Mouse (Mus musculus) cerebellum, adult 11 months (tissue): ENCODE results near the gene Gdpd3.

Experiments used
- DNase-seq: peaks from one replicate; pipeline ENCODE4 v3.0.0; 2022

Gene Gdpd3

DNA sequence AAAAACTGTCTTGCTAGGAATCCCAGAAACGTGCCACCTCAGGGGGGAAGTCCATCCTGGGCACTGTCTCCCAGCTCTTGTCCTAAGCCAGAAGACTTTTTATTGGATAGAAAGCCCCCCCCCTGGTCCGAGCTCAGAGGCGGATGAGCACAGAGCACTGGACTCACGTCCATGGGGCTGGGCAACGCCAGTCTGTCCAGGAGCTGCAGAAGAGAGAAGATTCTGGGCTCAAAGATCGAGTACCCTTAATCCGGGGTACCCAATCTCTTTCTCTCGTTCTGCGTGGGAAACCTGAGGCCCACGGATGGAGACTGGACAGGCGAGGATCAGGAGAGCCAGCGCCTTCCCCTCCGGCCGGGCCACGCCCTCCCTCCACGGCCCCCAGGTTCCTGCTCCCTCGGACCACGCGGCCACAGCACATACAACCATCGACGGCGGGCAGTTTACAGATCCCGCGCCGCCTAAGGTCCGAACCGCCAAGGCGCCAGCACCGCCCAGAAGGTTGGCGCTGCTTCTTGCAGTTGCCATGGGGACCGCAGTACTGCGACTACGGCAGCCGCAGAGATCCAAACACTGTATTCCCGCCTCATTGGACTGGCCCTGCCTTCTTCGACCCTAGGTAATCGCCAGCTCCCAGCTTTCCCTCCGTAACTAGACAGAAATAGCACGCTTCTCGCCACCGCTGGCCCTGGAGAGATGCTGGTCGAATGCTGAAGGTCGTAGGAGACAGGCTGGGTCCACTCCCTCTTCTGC, 42.7 kb downstream of the Gdpd3 start:
- peak; percentile 85 for DNase-seq

DNA sequence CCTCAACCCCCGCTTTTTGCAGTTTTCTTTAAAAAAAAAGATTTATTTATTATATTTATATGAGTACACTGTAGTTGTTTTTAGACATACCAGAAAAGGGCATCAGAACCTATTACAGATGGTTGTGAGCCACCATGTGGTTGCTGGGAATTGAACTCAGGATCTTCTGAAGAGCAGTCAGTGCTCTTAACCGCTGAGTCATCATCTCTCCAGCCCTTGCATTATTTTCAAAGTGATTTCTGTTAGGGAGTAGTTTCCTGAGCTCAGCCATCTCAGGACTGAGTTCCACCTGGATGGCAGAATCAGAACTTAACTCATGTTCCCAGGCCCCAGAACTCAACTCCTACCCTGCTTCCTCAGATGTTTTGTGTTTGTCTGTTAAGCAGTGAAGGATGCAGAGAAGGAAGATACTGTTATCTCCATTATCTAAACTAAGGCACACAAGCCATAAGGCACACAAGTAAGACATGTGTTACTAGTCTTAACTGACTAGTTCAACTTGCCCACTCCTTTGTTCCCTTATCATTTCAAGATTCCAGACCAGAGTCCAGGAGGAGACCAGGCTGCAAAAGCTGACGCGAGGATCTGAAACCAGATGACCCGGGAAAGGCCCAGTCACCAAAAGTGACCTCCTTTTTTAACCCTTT, 43.7 kb downstream of the Gdpd3 start:
- no peak for DNase-seq

DNA sequence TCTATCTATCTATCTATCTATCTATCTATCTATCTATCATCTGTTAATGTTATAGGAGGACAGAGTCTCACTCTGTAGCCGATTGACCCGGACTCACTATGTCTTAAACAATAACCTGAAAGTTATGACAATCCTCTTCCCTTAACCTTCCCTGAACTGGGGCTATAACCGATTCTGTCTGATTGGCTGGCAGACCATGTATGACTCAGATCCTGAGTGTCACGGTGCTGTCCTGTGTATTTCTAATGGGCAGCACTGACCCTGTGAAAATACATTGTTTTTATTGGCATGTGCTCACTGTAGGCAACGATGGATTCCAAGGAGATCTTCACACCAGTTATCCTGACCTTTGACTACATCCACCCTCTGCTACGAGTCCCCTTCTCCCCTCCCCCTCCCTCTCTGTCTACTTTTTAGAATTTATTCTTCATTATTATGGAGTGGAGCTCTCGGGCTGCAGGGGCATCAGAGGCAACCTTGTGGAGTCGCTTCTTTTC, 49.6 kb downstream of the Gdpd3 start:
- no peak for DNase-seq

DNA sequence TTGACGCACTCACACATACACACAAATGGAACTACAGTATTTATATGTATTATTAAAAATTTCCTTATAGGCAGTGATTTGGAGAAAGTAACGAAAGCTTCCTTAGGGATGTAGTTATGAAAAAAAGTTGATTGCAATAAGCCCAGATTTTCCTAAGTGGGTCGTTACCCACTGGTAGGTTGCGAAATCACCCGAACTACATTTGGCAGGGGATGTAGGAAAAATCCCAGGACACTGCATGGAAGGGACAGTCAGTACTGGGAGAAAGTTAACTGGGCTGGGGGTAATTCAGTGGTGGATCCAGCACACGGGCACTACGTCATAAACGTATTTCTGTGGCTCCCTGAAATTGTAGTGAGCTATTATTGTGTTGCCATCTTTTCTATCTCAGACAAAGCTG, 50.4 kb downstream of the Gdpd3 start:
- no peak for DNase-seq

DNA sequence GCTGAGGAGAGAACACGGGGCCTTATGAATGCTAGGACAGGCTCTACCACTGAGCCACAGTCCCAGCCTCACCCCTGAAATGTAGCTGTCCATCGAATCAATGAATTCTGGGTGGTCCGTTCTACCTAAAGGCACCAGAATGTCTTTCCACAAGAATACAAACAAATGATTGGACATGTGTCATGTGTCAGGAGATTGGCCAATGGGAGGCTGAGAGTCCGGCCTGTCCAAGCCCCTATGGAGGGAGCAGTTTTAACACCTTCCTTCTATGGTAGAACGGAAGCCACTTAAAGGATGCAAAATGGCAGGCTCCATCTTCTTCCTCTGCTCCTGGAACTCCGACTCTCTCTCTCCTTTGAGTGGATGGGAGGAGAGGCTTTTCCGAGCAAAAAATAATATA, 51.5 kb downstream of the Gdpd3 start:
- DNase-seq: no peak

DNA sequence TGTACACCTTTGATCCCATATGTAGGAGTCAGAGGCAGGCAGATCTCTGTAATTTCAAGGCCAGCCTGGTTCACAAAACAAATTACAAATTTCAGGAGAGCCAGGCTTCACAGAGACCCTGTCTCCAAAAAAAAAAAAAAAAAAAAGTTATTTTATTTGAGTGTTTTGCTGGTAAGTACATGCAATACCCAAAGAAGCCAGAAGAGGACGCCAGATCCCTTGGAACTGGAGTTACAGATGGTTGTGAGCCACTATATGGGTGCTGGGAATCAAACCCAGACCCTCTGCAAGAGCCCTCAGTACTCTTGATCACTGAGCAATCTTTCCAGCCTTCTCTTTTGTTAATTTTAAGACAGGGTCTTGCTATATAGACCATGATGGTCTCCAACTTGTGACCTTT, 52.7 kb downstream of the Gdpd3 start:
- DNase-seq: no peak

DNA sequence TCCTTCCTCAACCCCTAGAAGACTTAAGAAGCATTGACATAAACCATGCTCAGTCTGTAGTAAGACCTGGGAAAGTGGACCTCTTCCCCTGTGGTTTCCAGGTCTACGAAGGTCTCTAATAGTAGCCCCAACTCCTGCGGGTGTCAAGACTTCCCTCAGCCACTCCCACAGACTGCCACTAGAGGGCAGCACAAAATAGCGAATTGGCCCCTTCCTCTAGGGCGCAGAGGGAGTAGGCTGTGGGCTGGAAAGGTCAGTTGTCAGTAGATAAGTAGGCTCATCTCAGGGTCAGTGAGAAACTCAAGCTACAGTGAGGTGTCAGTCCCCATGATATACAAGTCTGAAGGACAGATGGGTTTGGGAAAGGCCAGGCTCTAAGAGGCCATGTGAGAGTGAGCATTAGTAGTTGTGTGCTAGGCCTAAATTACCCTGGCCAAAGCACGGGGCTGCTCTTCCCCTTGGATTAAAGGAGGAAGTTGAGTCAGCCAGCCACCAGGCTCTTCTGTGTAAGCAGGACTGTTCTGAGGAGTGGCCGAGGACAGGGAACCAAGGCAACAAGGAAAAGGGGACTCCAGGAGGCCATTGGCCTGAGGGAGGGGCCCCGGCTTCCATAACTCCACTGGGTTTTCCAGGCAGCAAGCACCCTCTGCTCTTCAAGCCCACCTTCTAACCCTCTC, 55.8 kb downstream of the Gdpd3 start:
- DNase-seq: peak; percentile 86

DNA sequence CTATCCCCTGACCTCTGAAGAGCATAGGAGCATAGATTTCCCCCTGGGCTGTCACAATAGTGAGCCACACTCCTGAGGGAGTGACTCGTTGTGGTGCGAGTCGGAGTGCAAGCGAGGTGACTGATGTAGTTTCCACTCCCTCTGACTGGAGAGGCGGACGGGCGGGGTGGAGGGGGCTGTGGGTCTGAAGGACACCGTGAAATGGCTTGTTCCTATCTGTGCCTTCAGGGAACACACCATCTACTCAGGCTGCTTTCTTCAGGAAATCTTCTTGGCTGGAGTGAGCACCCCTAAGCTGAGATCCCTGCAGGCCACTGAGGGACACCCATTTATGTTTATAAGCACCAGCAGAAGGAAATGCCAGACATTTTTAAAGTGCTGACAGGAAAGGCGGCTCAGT, 56.6 kb downstream of the Gdpd3 start:
- DNase-seq: no peak

DNA sequence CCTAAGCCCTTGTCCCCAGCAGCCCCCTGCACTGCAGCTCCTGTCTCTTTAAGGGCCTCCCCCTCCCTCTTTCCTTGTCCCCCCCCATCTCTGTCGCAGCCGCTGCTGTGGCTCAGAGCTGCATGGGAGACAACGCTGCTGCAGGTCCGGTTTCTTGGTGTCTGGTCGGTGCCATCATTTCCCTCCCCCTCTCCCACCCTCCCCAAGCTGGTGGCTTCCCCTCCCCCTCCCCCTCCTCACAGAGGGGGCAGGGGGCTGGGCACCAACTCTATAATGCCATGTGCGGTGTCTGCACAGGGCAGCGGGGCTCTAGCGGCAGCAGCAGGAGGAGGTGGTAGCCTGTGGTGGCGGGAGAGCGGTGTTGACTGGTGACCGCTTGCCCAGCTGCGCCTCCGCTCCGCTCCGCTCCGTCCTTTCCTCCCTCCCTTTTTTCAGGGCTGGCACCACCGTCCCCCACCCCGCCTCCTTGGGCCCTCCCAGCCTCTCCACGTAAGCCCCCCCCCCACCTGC, 57.1 kb downstream of the Gdpd3 start:
- peak; percentile 64 for DNase-seq

DNA sequence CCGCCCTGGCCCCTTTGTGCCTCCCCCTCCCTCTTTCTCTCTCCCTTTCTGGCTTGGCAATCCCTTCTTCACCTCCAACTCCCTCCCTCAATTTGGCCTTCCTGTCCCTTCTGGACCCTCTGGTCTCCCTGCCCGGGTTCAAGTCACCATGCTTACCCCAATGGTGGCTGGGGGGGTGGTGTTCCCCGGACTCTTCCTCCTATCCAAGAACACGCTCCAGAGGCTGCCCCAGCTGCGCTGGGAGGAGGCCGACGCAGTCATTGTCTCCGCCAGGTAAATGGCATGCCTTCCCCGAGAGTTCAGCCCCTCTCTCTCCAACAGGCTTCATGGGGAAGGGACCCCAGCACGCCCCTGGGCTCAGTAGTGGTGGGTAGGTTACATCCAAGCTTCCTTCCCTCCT, 57.8 kb downstream of the Gdpd3 start:
- no peak for DNase-seq
